Mouse (Mus musculus): ENCODE measurements at regions not wholly inside any gene's neighbourhood (a gene's known extent, or its start where the extent isn't known, plus 50 kb on each side); places are given as distances from the start of the nearest gene placed in this dataset.

GRCm38 (mm10) chr3:53969000-53969641, 105.5 kb upstream of the Ufm1 start:
- DNase-seq (ENCODE audit: low spot score in 2 of 2): no peak

DNA sequence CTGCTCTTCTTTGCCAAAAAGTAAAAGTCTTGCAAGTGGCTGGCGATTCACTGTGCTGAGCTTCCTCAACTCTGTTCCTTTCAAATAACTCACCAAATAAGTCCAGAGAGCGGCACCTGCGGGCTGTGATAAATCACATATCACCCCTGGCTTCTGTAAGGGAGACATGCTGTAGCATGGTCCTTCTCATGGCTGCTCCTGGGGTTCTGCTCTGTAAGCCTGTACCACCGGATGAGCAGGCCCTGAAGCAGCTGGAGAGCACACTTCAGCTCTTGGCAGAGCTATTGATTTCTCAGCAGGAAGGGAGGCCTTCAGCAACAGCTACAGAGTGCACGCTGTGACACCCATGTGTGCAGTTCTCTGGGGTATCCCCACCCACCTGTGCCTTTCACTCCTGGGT, 101.5 kb upstream of the Ufm1 start:
- no peak for DNase-seq (ENCODE audit: low spot score in 2 of 2)

GRCm38 (mm10) chr3:53953801-53954200, 90.2 kb upstream of the Ufm1 start:
- no peak for DNase-seq (ENCODE audit: low spot score in 2 of 2)

GRCm38 (mm10) chr3:53939684-53940189, 76.1 kb upstream of the Ufm1 start:
- no peak for DNase-seq (ENCODE audit: low spot score in 2 of 2)

DNA sequence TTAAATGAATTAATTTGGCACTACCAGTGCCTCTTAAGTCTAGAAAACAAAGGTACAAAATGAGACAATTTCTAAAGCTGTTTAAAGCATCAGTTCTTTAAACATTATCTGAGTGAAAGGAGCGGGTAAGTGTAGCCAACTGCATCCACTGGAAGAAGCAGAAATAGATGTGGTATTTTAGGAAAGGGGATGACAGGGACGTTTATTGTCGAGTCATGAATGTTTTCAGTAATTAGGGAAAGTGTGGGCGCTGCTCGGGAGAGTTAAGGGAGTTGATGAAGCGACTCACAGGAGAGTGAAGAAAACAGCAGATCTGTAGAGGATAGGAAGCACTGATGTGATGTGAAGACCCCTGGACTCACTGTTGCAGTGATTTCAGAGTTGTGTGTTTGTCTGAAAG, 68.1 kb upstream of the Ufm1 start:
- DNase-seq (ENCODE audit: low spot score in 2 of 2): no peak

GRCm38 (mm10) chr3:53919941-53920340, 56.3 kb upstream of the Ufm1 start:
- DNase-seq (ENCODE audit: low spot score in 2 of 2): no peak

DNA sequence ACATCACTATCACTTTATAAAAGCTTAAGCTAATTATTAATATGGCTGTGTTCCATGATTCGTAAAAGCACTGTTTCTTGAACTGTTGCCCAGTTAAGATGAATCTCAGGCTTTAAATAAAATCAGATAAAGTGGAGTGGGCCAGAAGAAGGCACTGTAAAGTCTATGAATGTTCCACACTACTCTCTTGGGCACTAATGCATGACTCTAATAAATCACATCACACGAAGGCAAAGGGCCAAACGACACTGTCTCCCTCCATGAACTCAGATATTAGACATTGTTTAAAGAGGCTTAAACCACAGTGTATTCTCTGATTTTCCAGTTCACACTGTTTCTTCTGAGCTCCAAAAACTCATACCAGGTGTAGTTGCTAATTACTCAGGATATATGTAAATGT, 55.9 kb upstream of the Ufm1 start:
- DNase-seq (ENCODE audit: low spot score in 2 of 2): no peak

DNA sequence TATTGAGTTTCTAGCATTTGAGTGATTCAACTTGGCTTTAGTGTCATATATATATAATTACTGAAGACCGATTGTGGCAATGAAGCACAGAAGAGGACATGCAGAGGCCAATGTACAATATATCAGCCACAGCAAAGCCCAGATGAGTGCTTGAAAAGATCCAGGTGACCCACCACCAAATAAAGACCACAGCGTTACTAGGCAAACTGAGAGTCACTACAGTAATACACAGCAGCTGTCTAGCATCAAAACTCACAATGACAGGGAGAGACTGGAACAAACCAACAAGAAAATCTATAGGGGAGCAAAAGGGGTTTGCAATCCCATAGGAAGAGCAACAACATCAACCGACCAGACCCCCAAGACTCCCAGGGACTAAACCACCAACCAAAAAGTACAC, 54.3 kb upstream of the Ufm1 start:
- DNase-seq (ENCODE audit: low spot score in 2 of 2): no peak

- DNase-seq (ENCODE audit: low spot score in 2 of 2): no peak
Measured at GRCm38 (mm10) chr3:53913984-53914669, 50.5 kb upstream of the Ufm1 start.
